Mouse (Mus musculus): ENCODE results near the gene Dmrta1. TPM values are rescaled to one million over a fixed set of nuclear protein-coding genes. Genes with fewer than 3 reads are reported as not detected.

Gene Dmrta1
- total RNA-seq (2021) = not detected
- long read RNA-seq, experiment 1 = 0 reads
- long read RNA-seq, experiment 2 = 0 reads

DNA sequence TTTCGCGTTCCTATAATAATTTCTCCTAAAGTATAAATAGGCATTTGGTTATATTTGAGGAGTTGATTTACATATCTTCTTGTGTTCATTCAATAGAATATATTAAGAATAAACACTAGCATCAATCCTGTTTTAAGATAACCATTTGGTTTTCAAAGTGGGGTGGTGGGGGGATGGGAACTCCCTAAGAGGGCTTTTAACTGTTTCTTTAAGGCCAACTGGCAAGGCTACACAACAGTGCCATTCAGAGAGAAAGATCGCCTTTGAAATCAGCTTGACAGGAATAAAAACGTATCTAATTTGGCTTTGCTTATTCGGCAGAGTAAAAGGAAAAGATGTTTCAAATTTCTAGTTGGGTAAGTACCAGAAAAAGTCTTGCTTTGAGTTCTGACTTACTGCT lies at the start of gene Dmrta1:
TSS of gene Dmrta1 (plus strand) at position 242 of the 400 bp plus-strand sequence.
- intact Hi-C loops (cut with DNase I; ENCODE audit: low total_unique reads) = no loop called here
- no peak for DNase-seq

DNA sequence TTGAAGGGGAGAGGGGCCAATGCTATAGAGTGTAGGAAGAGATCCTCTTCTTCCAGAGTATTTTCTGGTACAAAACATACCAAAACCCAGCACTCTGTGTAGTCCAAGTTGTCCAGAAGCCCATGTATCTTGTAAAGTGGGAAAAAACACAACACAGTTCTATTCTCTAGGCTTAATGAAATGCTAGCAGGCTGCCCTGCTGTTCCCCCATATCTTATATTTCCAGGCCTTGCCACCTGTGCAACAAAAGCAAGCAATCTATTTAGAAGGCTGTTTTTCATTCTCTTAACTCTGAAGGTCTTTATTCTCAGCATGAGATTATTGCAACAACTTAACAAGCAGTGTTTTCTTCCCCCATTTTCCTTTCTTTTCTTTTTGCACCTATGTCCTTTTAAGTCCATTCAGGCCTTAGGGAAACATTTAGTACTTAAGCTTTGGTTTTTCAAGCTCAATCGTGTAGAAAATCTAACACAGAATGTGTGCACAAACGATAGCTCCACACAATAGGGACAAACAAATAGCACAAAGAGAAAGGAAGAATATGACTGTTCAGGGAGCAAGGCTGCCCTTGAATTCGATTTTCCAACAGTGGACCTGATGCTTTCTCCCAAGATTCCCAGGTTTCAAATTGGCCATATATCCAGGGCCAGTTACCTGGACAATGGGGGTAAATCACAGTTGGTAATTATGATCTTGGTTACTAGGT lies 48.7 kb upstream of the Dmrta1 start:
- no peak for DNase-seq
- intact Hi-C loops (cut with DNase I; ENCODE audit: low total_unique reads) = no loop called here

DNA sequence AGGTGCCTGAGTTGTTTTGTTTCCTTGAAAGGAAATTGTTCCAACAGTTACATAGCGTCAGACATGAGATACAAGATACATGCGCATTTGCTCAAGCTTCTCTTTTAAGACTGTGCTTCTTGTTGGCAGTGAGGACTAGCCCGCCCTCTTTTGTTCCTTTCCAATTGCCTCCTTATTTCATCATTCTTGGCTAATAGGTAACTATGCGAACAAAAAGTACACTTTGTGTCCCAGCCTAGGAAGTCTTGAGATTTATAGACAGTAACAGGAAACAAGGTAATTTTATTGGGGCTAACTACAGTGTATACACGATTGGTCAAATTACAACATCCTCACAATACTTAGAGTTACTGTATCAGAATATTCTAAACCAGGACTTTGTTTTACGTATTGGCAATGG lies 47.7 kb upstream of the Dmrta1 start:
- intact Hi-C loops (cut with DNase I; ENCODE audit: low total_unique reads) = no loop called here
- no peak for DNase-seq

DNA sequence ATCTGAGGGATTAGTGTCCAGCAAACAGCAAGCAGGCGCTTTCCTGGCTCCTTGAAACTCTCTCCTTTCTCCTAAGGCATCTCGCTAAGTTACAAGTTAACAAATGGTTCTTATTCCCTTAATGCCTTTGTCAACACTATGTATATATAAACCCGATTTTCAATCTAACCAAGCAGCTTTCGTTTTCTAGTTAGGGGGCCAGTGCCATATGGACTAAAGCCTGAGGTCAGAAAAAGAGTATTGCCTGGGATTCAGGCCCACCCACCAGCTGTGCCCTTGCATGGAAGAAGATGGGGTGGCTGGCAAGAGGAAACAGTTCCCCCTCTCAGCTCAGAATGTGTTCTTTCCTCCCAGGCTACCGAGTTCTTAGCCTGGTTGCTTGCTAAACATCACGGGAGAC lies 40.6 kb upstream of the Dmrta1 start:
- no peak for DNase-seq

DNA sequence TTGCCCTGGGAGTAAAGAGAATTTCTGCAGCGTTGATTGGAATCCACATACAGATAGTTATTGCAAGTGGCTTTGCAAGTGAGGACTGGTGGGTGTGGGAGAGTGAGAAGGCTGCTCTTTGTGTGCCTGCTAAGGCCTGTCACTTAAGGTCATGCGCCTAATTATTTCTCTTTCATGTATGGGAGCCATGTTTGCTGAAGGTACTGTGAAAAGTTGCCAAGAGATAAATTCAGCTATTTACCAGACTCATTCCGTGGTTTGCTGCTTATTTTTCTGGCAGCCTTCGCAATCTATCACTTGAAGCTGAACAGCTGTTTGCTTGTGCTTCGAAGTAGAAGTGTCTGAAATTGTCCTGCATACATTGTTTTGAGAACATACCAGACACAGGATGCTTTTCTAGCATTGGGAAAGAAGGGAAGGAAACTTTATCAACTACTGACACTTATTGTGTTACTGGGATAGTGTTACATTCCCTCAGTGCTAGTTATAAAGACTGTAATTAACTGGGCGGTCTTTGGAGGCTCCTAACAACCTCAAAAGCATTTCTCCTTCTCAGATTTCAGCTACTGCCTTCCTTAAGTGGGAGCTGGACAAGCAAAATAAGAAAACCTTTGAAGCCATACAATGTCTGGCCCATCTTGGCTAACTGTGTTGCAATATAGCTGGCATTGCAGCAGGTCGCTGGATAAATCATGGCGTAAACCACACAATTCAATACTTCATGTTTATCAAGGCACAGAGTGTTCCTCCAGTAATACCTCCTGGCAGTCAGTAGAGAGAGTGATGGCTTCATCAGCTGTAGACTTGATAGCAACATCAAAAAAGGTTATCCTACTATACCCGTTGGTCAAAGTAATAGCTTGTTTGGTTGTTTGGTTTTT lies 34.8 kb upstream of the Dmrta1 start:
- DNase-seq = no peak
- intact Hi-C loops (cut with DNase I; ENCODE audit: low total_unique reads) = no loop called here

More for the DNA sequence above, 40.6 kb upstream of the Dmrta1 start:
- intact Hi-C loops (cut with DNase I; ENCODE audit: low total_unique reads) = no loop called here

DNA sequence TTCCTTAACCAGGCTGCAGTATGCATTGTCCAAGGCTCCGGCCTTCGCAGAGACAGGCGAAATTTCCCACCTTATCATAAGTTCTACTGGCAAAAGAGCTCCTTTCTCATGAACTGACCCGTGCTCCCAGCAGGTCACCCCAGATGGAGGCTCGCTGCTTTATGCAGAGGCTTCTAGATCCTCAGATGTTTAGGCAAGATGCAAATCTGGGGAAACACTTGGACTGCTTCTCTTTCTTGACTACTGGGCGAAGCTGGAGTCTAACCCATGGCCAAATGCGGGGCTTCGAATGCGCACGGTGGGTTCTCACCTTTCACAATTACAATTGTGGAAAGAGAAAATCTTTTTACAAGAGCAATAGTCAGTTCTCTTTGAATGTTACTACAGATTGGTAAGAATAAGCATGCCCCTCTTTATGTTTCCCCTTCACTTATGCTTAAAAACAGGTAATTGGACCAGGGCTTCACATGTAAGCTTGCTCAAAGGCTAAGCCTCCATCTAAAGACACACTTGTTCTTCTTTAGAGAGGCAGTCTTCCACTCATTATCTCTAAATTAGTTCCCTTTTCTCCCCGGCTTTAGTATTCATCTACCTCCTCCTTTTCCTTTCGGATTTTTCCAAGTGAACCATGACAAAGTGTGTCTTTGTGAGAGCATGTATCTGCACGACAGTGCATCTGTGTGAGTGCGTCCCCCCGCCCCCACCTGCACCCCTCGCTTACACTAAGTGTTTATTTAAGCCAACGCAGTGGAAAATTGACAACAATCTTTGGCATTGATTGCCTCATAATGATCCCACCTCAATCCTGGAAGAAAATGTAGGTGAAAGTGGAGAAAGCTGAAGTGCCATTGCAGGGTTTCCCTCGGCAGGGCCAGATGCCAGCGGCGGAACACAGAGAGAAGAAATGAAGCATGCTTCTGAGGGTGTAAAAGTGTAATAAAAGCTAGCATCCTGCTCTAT lies 28.6 kb upstream of the Dmrta1 start:
- intact Hi-C loops (cut with DNase I; ENCODE audit: low total_unique reads) = no loop called here
- DNase-seq = no peak

DNA sequence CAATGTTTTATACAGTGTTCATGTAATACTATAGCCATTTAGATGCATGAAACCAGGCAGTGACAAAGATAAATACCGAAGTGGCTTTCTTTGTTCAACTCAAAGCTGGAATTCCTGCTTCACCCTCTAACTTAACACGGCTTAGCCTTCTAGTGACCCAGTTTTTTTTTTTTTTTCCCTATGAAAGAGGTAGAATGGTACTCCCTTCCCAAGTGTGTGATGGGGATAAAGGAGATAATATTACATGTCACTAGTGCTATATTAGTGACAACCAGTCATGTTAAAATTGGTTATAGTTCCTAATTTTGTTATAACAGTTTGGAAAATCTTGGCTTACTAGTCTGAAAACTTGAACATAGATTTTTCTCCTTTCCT lies 27.9 kb upstream of the Dmrta1 start:
- DNase-seq = no peak
- intact Hi-C loops (cut with DNase I; ENCODE audit: low total_unique reads) = no loop called here

DNA sequence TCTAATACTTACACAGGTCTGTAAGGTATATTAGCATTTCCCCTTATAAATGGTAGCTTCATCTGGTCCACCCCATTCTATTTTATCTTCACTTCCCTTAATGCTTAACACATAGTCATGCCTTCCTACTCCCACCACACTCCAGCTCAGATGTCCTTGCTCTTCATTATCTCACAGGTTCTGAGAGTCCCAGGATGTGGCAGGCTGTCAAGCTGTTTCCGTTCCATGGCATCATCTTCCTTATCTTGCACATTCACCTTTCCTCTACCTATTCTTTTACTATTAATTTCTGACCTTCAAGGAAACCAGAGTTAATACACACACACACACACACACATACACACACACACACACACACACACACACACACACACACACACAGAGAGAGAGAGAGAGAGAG lies 27.5 kb upstream of the Dmrta1 start:
- intact Hi-C loops (cut with DNase I; ENCODE audit: low total_unique reads) = no loop called here
- DNase-seq = no peak

DNA sequence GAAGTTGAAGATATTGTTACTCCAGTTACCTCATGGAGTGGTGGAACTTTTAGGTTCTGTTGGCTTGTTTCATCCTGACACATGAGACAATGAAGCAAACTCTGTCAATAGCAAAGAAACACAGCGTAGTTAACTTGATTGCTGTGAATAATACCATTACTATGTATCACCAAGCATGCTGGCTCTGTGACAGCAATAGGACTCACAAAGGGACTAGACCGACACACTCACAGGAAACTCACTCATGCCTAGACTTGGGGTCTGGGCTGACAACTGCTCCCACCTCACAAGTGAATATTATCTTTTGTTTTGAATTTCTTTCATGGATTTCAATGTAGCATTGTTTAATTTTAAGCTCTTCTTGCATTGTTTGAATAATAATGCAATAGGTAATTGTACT lies 15.8 kb upstream of the Dmrta1 start:
- no peak for DNase-seq
- intact Hi-C loops (cut with DNase I; ENCODE audit: low total_unique reads) = no loop called here

DNA sequence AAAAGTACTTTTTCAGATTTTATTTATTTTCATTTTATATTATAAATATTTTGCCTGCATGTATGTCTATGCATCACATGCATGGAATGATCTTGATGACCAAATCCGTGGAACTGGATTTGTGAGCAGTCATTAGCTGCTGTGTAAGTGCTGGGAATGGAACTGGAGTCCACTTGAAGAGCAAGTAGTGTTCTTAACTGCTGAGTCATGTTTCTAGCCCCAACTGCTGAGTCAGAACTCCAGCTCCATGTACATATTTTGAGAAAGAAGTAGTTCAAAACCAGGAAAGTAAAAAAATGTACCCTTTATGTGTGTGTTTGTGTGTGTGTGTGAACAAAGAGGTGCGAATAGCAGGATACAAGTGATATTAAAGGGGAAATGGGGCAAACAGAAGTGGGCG lies 4.5 kb upstream of the Dmrta1 start:
- no peak for DNase-seq
- intact Hi-C loops (cut with DNase I; ENCODE audit: low total_unique reads) = no loop called here

DNA sequence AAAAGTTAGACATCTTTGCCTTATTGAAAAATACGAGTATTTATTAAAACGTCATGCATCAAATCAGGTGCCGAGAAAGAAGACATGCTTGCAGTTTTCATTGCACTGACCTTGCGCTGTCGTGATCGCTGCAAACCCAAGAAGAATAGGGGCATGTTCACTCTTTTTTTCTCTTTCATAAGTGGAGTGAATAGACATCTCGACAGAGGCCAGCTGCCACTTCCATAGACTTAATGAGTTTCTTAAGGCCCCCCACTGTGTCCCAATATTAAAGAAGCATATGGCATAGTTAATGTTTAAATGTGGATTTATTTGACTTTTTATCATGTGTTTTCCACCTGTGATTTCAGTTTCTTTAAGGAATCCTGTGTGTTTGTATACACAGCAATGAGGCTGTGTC lies 1.3 kb upstream of the Dmrta1 start:
- intact Hi-C loops (cut with DNase I; ENCODE audit: low total_unique reads) = no loop called here
- no peak for DNase-seq

DNA sequence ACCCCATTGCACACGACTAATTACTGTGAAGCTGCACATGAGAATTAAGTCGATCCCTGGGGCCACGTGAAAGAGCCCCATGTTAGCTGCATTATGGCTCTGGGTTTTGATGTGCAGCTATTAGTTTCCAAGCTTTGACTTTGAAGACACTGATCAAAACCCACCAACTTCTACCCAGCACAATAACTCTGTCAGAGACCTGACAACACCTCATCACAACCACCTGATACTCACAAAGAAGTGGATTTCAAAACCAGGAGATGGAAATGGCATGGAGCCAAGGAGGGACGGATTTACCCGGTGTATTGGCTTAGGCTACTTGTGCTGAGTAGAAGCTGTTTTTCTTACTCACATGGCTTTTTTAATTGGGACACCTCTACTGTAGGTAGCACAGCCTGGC lies 523 bp upstream of the Dmrta1 start:
- DNase-seq = no peak
- intact Hi-C loops (cut with DNase I; ENCODE audit: low total_unique reads) = no loop called here

DNA sequence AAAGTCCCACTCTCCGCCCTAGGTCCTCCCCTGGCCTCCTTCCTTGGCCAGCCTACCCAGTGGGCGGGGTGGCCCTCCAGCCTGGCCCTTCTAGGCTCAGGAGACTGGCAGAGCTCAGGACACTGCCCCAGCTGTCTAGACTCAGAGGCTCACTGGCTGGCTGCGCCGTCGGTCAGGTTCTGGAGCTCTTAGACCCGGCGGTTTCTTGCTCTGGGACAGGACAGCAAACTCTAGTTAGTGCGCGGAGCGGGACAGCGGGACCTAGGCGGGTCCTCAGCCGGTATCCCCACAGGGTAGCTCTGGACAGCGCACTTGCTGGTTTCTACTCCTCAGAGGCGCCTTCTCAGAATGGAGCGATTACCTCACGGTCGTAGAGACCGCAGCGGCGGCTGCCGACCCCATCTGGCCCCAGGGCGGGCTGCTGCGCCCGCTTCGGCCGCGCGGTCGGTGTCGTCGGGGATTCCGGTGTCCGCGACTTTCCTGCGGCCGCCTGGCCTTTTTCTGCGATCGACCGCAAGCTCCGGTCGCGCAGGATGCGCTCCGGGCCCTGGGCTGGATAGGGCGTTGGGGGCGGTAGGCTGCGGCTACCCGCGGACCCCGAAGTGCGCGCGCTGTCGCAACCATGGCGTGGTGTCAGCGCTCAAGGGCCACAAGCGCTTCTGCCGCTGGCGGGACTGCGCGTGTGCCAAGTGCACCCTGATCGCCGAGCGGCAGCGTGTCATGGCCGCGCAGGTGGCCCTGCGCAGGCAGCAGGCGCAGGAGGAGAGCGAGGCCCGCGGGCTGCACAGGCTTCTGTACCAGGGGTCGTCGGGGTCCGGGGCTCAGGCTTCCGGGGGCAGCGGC lies 8.9 kb downstream of the Dmrta1 start:
- intact Hi-C loops (cut with DNase I; ENCODE audit: low total_unique reads) = no loop called here
- DNase-seq = peak; percentile 23

DNA sequence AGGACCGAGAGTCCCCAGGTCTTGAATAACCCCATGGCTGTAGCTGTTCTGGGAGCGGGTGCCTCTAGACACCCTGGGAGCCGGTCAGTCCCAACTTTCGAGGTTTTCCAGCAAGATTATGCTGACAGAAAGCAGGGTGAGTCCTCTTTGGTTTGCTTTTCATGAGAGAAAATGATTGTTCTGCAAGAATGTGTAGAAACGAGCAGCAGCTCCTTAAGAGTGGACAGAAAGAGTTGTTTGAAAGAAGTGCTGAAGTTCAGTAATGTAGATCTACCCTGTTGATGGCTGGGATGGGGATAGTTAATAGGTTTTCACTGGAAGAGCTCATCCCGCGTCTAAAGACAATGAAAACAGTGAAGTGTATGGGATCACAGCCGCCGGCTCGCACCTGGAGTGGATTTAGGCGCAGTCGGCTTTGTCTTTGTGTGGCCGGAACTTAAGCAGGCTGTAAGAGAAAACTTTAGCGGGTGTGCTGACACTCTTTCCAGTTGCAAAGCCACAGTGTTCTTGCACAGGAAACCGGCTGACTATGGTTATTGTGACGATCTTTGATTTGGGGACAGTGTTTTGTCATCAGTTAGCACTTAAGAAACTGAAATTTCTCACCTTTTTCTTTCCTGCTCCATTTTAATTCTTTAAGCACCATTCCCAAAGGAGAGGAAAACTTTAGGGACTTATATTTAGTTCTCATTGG lies 9.7 kb downstream of the Dmrta1 start:
- intact Hi-C loops (cut with DNase I; ENCODE audit: low total_unique reads) = no loop called here
- no peak for DNase-seq

DNA sequence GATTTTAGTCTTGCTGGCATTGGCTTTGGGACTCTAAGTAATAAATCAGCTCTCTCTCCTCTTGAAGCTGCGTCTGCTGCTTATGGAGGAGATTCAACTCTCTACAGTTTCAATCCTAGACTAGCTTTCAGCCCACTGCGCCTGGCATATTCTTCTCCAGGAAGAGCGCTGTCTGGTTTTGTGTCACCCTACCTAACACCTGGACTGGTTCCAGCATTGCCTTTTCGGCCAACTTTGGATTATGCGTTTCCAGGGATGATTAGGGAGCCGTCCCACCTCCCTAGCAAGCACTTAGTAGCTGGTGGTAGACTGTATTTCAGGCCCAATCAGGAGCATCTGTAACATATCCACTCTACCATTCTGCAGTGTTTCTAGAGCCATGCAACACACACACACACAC lies 12.7 kb downstream of the Dmrta1 start:
- intact Hi-C loops (cut with DNase I; ENCODE audit: low total_unique reads) = no loop called here
- DNase-seq = no peak

DNA sequence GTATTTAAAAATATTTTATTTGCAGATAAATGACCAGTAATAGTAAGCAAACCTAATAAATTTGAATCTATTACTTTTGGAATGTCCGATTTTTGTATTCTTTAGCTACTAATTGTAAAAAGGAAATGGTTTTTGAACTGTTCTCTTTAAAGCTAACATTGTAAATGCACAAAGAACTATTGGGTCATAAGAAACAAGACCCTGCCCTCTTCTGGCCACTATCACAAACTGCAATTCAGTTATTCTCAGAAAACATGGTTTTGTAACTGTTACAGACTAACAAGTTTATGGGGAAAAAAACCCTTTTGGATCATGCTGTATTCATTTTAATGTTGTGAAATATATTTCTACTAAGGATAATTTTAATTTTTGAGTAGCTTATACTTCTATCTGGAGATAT lies 13.5 kb downstream of the Dmrta1 start:
- intact Hi-C loops (cut with DNase I; ENCODE audit: low total_unique reads) = no loop called here
- no peak for DNase-seq

DNA sequence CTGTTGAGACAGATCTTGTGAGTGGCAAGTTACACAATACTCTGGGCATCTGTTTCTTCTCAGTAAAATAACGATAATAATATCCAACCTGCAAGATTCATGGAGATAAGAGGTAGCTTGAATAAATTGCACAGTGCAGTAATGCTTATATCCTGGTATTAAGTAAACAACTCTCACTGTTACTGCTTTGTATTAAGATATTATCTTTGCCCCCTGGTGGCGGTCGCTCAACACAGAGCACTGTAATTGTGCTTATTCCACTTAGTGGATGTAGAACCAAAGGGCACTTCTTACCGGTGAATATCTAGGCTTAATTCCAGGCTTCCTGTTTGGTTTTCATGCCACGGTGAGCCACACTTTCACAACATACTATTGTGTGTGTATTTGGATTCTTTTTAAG lies 16.4 kb downstream of the Dmrta1 start:
- no peak for DNase-seq
- intact Hi-C loops (cut with DNase I; ENCODE audit: low total_unique reads) = no loop called here

DNA sequence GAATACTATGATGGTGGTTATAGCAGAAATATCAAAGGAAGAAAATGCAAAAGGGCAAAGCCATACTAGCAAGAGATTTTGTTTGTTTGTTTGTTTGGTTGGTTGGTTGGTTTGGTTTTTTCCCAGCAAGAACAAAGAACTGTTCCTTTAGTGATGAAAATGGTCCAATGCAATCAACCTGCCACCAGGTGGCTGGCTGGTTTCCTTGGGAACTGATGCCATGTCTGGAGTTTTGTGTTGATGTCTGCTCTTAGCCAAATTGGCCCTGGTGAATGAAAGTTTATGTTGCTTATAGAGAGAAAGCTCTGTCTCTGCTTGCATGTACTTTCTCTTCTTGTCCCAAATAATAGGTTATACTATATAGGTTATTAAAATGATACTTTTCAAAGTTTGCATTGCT lies 18.7 kb downstream of the Dmrta1 start:
- intact Hi-C loops (cut with DNase I; ENCODE audit: low total_unique reads) = no loop called here

More for the DNA sequence above, 18.7 kb downstream of the Dmrta1 start:
- no peak for DNase-seq
